27 mouse cellular contexts compared by ENCODE assay signal in the genomic region with DNA sequence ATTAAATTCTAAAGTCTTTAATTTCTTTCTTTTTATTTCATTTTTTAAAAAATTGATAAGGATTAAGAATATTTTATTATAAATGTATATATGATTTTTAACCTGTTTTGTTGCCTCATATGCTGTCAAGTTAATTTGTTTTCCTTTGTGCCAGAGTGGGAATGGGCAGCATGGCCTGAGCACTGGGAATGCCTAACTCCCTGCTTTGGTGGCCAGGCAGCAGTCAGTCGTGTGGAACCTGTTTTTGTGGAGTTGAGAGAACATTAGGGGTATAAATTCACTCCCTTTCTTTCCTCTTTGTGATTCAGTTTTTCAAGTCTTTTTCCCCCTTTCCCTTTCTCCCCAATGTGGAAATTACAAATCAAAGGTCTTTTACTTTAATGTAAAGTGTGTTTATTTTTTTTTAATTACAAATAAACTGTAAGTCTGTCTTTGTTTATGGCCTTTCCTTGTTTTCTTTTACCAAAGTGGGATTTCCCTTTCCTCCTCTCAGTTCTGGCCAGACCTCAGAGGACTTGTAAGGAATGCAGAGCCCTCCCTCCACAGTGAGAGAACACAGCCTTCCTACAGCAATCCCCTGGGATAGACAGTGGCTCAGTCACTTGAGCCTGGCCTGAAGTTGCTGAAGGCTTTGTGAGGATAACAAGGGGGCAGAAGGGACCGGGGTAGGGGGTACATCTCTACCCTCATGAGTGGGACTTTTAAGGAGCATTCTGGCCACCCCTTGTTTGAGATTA. TPM values are rescaled to one million over a fixed set of nuclear protein-coding genes. Genes with fewer than 3 reads are reported as not detected.
DNase-seq lines count a peak whose midpoint lies in the region; ATAC-seq and TF ChIP-seq lines count a peak whose summit lies in the region.
"Had no signal": no experiment of that assay in that cellular context is flagged by ENCODE, and none has a peak within 500 bp of the region (broad histone marks: within the 10 kb centered on the region; RNA-seq: fewer than 3 reads in every experiment).

No protein-coding gene starts in this region.

- no peak for TF ChIP-seq CTCF in kidney, adult 2 months (conservative IDR thresholded peaks at IDR 0.05; ENCODE audit: insufficient read depth, insufficient read length, low read depth, low read length)

- DNase-seq in kidney, postnatal 25 days: no peak
- no peak for DNase-seq in kidney, adult 2 months
- peak; percentile 0 for DNase-seq in midbrain, embryonic 14.5 days
- DNase-seq: adrenal gland, adult 8-10 months; adrenal gland, postnatal 14 days; adrenal gland, postnatal 36 days; B cell, adult 2 months; cerebellum, adult 11-12 months; cerebellum, adult 2 months; cerebellum, adult 9-10 months; cerebellum, postnatal 10 days; cerebellum, postnatal 25 days had no signal

- ATAC-seq in kidney, embryonic 14.5 days (ENCODE audit: low FRiP score, low TSS enrichment): peak; percentile 64; the same call in 1 of the 2 replicates
- peak; percentile 90 for ATAC-seq in kidney, embryonic 16.5 days (ENCODE audit: low FRiP score, low TSS enrichment)
- no peak for ATAC-seq in midbrain, embryonic 14.5 days (ENCODE audit: low FRiP score, low TSS enrichment)
- no peak for ATAC-seq in midbrain, embryonic 13.5 days
- ATAC-seq: activated CD4-positive, CD25-positive, alpha-beta regulatory T cell, adult 4 months; CD4-positive, CD25-positive, alpha-beta regulatory T cell, adult 4 months; forebrain, embryonic 13.5 days; forebrain, embryonic 15.5 days; Patski had no signal

- H3K9ac ChIP-seq in kidney, embryonic 14.5 days (ENCODE audit: low read depth, low read length): no peak overlapping the region
- H3K9ac ChIP-seq in kidney, embryonic 16.5 days (replicated peaks; ENCODE audit: low read length): no peak overlapping the region
- no peak overlapping the region for H3K9ac ChIP-seq in midbrain, embryonic 14.5 days (replicated peaks; ENCODE audit: low read length)
- H3K9ac ChIP-seq in midbrain, embryonic 13.5 days (replicated peaks): no peak overlapping the region
- H3K9ac ChIP-seq: embryonic facial prominence, embryonic 12.5 days; forebrain, embryonic 13.5 days; forebrain, embryonic 15.5 days had no signal

- WGBS in kidney, embryonic 14.5 days: 43% methylated on average over 2 of the region's 2 CpGs
- 35% methylated on average over 2 of the region's 2 CpGs for WGBS in kidney, embryonic 16.5 days
- 33% methylated on average over 2 of the region's 2 CpGs for WGBS in kidney, adult 2 months
- WGBS in midbrain, embryonic 14.5 days: 41% methylated on average over 2 of the region's 2 CpGs
- WGBS in midbrain, embryonic 13.5 days: 52% methylated on average over 2 of the region's 2 CpGs

- TF ChIP-seq POLR2A in kidney, adult 2 months (IDR thresholded peaks at IDR 0.05; ENCODE audit: low read depth, low read length): no peak

- H3K27me3 ChIP-seq in kidney, embryonic 14.5 days (ENCODE audit: control insufficient read depth, insufficient read depth, low read length): no peaks in the 10 kb centered on the region
- H3K27me3 ChIP-seq in kidney, embryonic 16.5 days (ENCODE audit: insufficient read depth, low read length): no peaks in the 10 kb centered on the region
- H3K27me3 ChIP-seq in kidney, adult 2 months (replicated peaks; ENCODE audit: control insufficient read depth, insufficient read depth, low read length): no peaks in the 10 kb centered on the region
- no peaks in the 10 kb centered on the region for H3K27me3 ChIP-seq in midbrain, embryonic 14.5 days (ENCODE audit: control insufficient read depth, insufficient read depth, low read length)
- H3K27me3 ChIP-seq in midbrain, embryonic 13.5 days: no peaks in the 10 kb centered on the region
- H3K27me3 ChIP-seq: CH12.LX; embryonic facial prominence, embryonic 12.5 days; forebrain, embryonic 13.5 days; forebrain, embryonic 15.5 days; Patski had no signal

- no peak overlapping the region for H3K4me2 ChIP-seq in kidney, embryonic 14.5 days (replicated peaks; ENCODE audit: low read depth, low read length)
- no peak overlapping the region for H3K4me2 ChIP-seq in kidney, embryonic 16.5 days (replicated peaks; ENCODE audit: low read depth, low read length)
- no peak overlapping the region for H3K4me2 ChIP-seq in midbrain, embryonic 14.5 days (ENCODE audit: low read length)
- no peak overlapping the region for H3K4me2 ChIP-seq in midbrain, embryonic 13.5 days (replicated peaks)
- H3K4me2 ChIP-seq: embryonic facial prominence, embryonic 12.5 days; forebrain, embryonic 13.5 days; forebrain, embryonic 15.5 days had no signal

- H3K4me3 ChIP-seq in kidney, embryonic 14.5 days (ENCODE audit: low read length): no peak overlapping the region
- no peak overlapping the region for H3K4me3 ChIP-seq in kidney, embryonic 16.5 days (ENCODE audit: low read length)
- H3K4me3 ChIP-seq in kidney, adult 2 months (ENCODE audit: insufficient read depth, low read depth, low read length): no peak overlapping the region
- no peak overlapping the region for H3K4me3 ChIP-seq in midbrain, embryonic 14.5 days (replicated peaks; ENCODE audit: low read depth, low read length)
- H3K4me3 ChIP-seq in midbrain, embryonic 13.5 days (replicated peaks): no peak overlapping the region
- H3K4me3 ChIP-seq: embryonic facial prominence, embryonic 10.5 days; embryonic facial prominence, embryonic 12.5 days; forebrain, embryonic 13.5 days; forebrain, embryonic 15.5 days had no signal

- H3K4me1 ChIP-seq in kidney, embryonic 14.5 days (ENCODE audit: control insufficient read depth, insufficient read depth, low read length): no peaks in the 10 kb centered on the region
- H3K4me1 ChIP-seq in kidney, embryonic 16.5 days (ENCODE audit: insufficient read depth, low read length): no peaks in the 10 kb centered on the region
- no peaks in the 10 kb centered on the region for H3K4me1 ChIP-seq in kidney, adult 2 months (ENCODE audit: control insufficient read depth, insufficient read depth, low read length)
- H3K4me1 ChIP-seq in midbrain, embryonic 14.5 days (ENCODE audit: control insufficient read depth, insufficient read depth, low read length): no peaks in the 10 kb centered on the region
- no peaks in the 10 kb centered on the region for H3K4me1 ChIP-seq in midbrain, embryonic 13.5 days (replicated peaks)
- H3K4me1 ChIP-seq: embryonic facial prominence, embryonic 10.5 days; embryonic facial prominence, embryonic 12.5 days; forebrain, embryonic 13.5 days; forebrain, embryonic 15.5 days had no signal

- H3K27ac ChIP-seq in kidney, embryonic 14.5 days (ENCODE audit: low read depth, low read length): no peak overlapping the region
- H3K27ac ChIP-seq in kidney, embryonic 16.5 days (ENCODE audit: low read length): peak overlapping the region; percentile 63; the same call in 1 of the 2 replicates
- no peak overlapping the region for H3K27ac ChIP-seq in kidney, adult 2 months (ENCODE audit: insufficient read depth, low read depth, low read length)
- no peak overlapping the region for H3K27ac ChIP-seq in midbrain, embryonic 14.5 days (replicated peaks; ENCODE audit: low read depth, low read length)
- H3K27ac ChIP-seq in midbrain, embryonic 13.5 days: no peak overlapping the region
- H3K27ac ChIP-seq: embryonic facial prominence, embryonic 10.5 days; embryonic facial prominence, embryonic 12.5 days; forebrain, embryonic 13.5 days; forebrain, embryonic 15.5 days had no signal

- H3K36me3 ChIP-seq in kidney, embryonic 14.5 days (ENCODE audit: control insufficient read depth, insufficient read depth, low read length): no peaks in the 10 kb centered on the region
- H3K36me3 ChIP-seq in kidney, embryonic 16.5 days (ENCODE audit: insufficient read depth, low read length): no peaks in the 10 kb centered on the region
- no peaks in the 10 kb centered on the region for H3K36me3 ChIP-seq in kidney, adult 2 months (ENCODE audit: control insufficient read depth, insufficient read depth, low read length)
- H3K36me3 ChIP-seq in midbrain, embryonic 14.5 days (ENCODE audit: control insufficient read depth, insufficient read depth, low read length): no peaks in the 10 kb centered on the region
- no peaks in the 10 kb centered on the region for H3K36me3 ChIP-seq in midbrain, embryonic 13.5 days
- H3K36me3 ChIP-seq: embryonic facial prominence, embryonic 10.5 days; embryonic facial prominence, embryonic 12.5 days; forebrain, embryonic 15.5 days; G1E had no signal

- no peaks in the 10 kb centered on the region; the same call in 1 of the 2 replicates for H3K9me3 ChIP-seq in kidney, embryonic 14.5 days (ENCODE audit: control insufficient read depth, low read length)
- peaks cover 5% of the 10 kb centered on the region for H3K9me3 ChIP-seq in kidney, embryonic 16.5 days (ENCODE audit: low read length)
- H3K9me3 ChIP-seq in midbrain, embryonic 14.5 days (ENCODE audit: control insufficient read depth, low read length): peaks cover 27% of the 10 kb centered on the region; the same call in 1 of the 2 replicates
- H3K9me3 ChIP-seq in midbrain, embryonic 13.5 days: peaks cover 22% of the 10 kb centered on the region
- H3K9me3 ChIP-seq: G1E had no signal

RNA-seq across cellular contexts. Expression of a gene that starts 17.2 kb away (rescaled TPM):
- 0.41 TPM in 1 of 2 replicates, not detected in the other for polyA plus RNA-seq in kidney, embryonic 14.5 days (2014; fragmentation: Nextera tagmentation; extraction: Ambion mirVana)
- polyA plus RNA-seq in kidney, embryonic 16.5 days (2015; fragmentation: Nextera tagmentation; extraction: Ambion mirVana): 3.9 and 4.6 TPM in 2 replicates
- 13.6 and 15.9 TPM in 2 replicates for polyA plus RNA-seq in kidney, adult 2 months (2012; rRNA removed)
- polyA plus RNA-seq in midbrain, embryonic 14.5 days (2014; fragmentation: Nextera tagmentation; extraction: Ambion mirVana): not detected in 2 replicates
- not detected in 2 replicates for polyA plus RNA-seq in midbrain, embryonic 13.5 days (2015; fragmentation: Nextera tagmentation; extraction: Ambion mirVana)
- polyA plus RNA-seq: activated CD4-positive, CD25-positive, alpha-beta regulatory T cell, adult 4 months; CD4-positive, CD25-positive, alpha-beta regulatory T cell, adult 4 months; cerebellum, adult 2 months; cortical plate, adult 2 months; embryonic facial prominence, embryonic 10.5 days; embryonic facial prominence, embryonic 12.5 days; embryonic facial prominence, embryonic 14.5 days; forebrain, embryonic 11.5 days; forebrain, embryonic 13.5 days; forebrain, embryonic 15.5 days; G1E; Patski had no signal

Comparison
In these comparisons a context has a peak if more than half of its experiments do, and no peak if none do; other contexts are left out.
1. ATAC-seq: peak in kidney, embryonic 14.5 days (single experiment) and kidney, embryonic 16.5 days (single experiment); none in midbrain, embryonic 14.5 days (single experiment) and midbrain, embryonic 13.5 days (single experiment).